Mouse (Mus musculus) embryonic facial prominence, embryonic 14.5 days (tissue): ENCODE measurements at regions not wholly inside any gene's neighbourhood (a gene's known extent, or its start where the extent isn't known, plus 50 kb on each side); places are given as distances from the start of the nearest gene placed in this dataset.

Experiments used
- ATAC-seq: fragments of 200-750 bp; cut with Nextera tagmentation; 2 replicates; pipeline ENCODE4 v1.8.0; 2017; ENCODE audit warnings: low read depth, moderate number of reproducible peaks, moderate TSS enrichment
- DNase-seq: peaks from one replicate; pipeline ENCODE4 v3.0.0-alpha.2; 2015; ENCODE audit warnings: low spot score
- H3K27ac ChIP-seq: fragments of 300-500 bp; sonication (generic); replicated peaks from 2 replicates; pipeline ENCODE4 v1.5.1; 2014; ENCODE audit warnings: low read depth, mild to moderate bottlenecking, low read length, moderate library complexity
- H3K27me3 ChIP-seq: fragments of 300-500 bp; sonication (generic); replicated peaks from 2 replicates; pipeline ENCODE4 v1.6.1; 2014; ENCODE audit warnings: low read length; ENCODE audit not compliant: control insufficient read depth, insufficient read depth
- H3K36me3 ChIP-seq: fragments of 300-500 bp; sonication (generic); 2 replicates; pipeline ENCODE4 v1.6.1; 2014; ENCODE audit warnings: low read length, mixed read lengths; ENCODE audit not compliant: control insufficient read depth, insufficient read depth
- H3K4me1 ChIP-seq: fragments of 300-500 bp; sonication (generic); 2 replicates; pipeline ENCODE4 v1.6.1; 2014; ENCODE audit warnings: antibody characterized with exemption, low read length; ENCODE audit not compliant: control insufficient read depth, insufficient read depth
- H3K4me2 ChIP-seq: fragments of 300-500 bp; sonication (generic); 2 replicates; pipeline ENCODE4 v1.6.1; 2014; ENCODE audit warnings: low read depth, mild to moderate bottlenecking, low read length, moderate library complexity, mixed read lengths
- H3K4me3 ChIP-seq: fragments of 300-500 bp; sonication (generic); 2 replicates; pipeline ENCODE4 v1.5.1; 2014; ENCODE audit warnings: low read depth, mild to moderate bottlenecking, low read length
- H3K9ac ChIP-seq: fragments of 300-500 bp; sonication (generic); 2 replicates; pipeline ENCODE4 v1.6.1; 2014; ENCODE audit warnings: low read depth, mild to moderate bottlenecking, low read length, moderate library complexity, mixed read lengths
- H3K9me3 ChIP-seq: fragments of 300-500 bp; sonication (generic); 2 replicates; pipeline ENCODE4 v1.6.1; 2016; ENCODE audit warnings: low read length; ENCODE audit not compliant: control insufficient read depth
- WGBS: fragments of 180-500 bp; shearing (Covaris S2); extraction: QIAGEN DNeasy Blood & Tissue Kit; methylation state at CpG from one replicate; pipeline ENCODE4 v1.1.7; 2014; 5-methylcytosine and 5-hydroxymethylcytosine counted together

DNA sequence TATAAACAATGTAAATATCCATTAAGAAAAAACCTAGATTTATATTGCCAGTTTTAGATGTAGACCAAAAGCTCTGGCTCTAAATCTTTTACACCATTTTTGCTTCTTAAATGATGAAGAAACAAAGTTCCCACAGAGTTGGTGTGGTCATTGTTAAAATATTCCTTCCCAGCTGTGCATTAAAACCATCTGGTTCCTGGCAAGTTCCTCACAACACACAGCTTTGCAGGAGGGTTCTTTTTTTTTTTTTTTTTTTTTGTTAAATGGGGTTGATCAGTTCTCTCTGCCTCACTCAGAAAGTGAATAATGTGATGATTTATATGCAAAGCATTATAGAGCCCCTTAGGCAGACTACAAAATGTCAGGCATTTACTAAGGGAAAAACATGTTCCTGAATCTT is 1266.2 kb upstream of the 4931417E11Rik start:
- Histone ChIP-seq H3K4me2 (no peak overlapping the region), H3K4me3 (no peak overlapping the region), H3K9ac (no peak overlapping the region), H3K36me3 (no peaks in the 10 kb centered on the region), H3K9me3 (no peaks in the 10 kb centered on the region), H3K27me3 (no peaks in the 10 kb centered on the region), H3K27ac (no peak overlapping the region), H3K4me1 (no peaks in the 10 kb centered on the region)
- peak; percentile 41 for DNase-seq
- ATAC-seq, result no peak

DNA sequence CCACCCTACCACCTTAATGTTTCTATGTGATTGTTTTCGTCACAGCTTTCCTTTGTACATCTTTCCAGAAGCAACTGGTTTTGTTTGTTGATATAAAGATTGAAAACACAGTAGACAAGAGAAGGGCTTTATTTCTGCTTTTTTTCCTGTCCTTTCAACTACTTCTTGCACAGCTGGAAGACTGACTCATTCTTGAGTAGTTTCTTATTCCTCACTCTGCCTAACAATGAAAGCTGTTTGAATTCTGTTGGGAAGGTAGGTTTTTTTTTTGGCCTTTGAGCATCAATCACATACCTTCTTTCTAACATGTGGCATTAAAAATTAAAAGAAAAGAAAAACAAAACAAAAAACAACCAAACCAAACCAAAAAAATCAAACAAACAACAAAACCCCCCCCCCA is 1229.3 kb upstream of the 4931417E11Rik start:
- Histone ChIP-seq H3K9me3 (no peaks in the 10 kb centered on the region), H3K36me3 (no peaks in the 10 kb centered on the region), H3K4me3 (no peak overlapping the region), H3K4me2 (no peak overlapping the region), H3K4me1 (no peaks in the 10 kb centered on the region), H3K9ac (no peak overlapping the region), H3K27ac (no peak overlapping the region), H3K27me3 (no peaks in the 10 kb centered on the region)
- DNase-seq, result no peak
- WGBS, result 80% methylated on average over 1 of the region's 1 CpGs
- ATAC-seq, result no peak
